Mouse (Mus musculus) kidney, postnatal 0 days (tissue): ENCODE measurements around the gene Olfr295. TPM values are rescaled to one million over a fixed set of nuclear protein-coding genes. Genes with fewer than 3 reads are reported as not detected.

Experiments used
- ATAC-seq: fragments of 200-750 bp; cut with Nextera tagmentation; replicated peaks from 2 replicates; pipeline ENCODE4 v1.8.0; 2017; ENCODE audit warnings: low read depth, moderate number of reproducible peaks, moderate TSS enrichment, moderate library complexity; ENCODE audit not compliant: low FRiP score
- DNase-seq: peaks from one replicate; pipeline ENCODE4 v3.0.0-alpha.2; 2016; ENCODE audit warnings: low spot score
- H3K27ac ChIP-seq: fragments of 300-500 bp; sonication (generic); 2 replicates; pipeline ENCODE4 v1.5.1; 2014; ENCODE audit warnings: mild to moderate bottlenecking
- H3K27me3 ChIP-seq: fragments of 300-500 bp; sonication (generic); 2 replicates; pipeline ENCODE4 v1.6.1; 2014; ENCODE audit warnings: low read length, mixed read lengths; ENCODE audit not compliant: insufficient read depth
- H3K36me3 ChIP-seq: fragments of 300-500 bp; sonication (generic); 2 replicates; pipeline ENCODE4 v1.6.1; 2014; ENCODE audit warnings: low read length, mixed read lengths; ENCODE audit not compliant: insufficient read depth
- H3K4me1 ChIP-seq: fragments of 300-500 bp; sonication (generic); replicated peaks from 2 replicates; pipeline ENCODE4 v1.6.1; 2014; ENCODE audit warnings: antibody characterized with exemption, low read length, mixed read lengths; ENCODE audit not compliant: insufficient read depth
- H3K4me2 ChIP-seq: fragments of 300-500 bp; sonication (generic); 2 replicates; pipeline ENCODE4 v1.6.1; 2014; ENCODE audit warnings: mild to moderate bottlenecking, low read length, moderate library complexity, mixed read lengths
- H3K4me3 ChIP-seq: fragments of 300-500 bp; sonication (generic); replicated peaks from 2 replicates; pipeline ENCODE4 v1.5.1; 2014; ENCODE audit warnings: low read depth, low read length
- H3K9ac ChIP-seq: fragments of 300-500 bp; sonication (generic); 2 replicates; pipeline ENCODE4 v1.6.1; 2014; ENCODE audit warnings: low read depth, low read length
- H3K9me3 ChIP-seq: fragments of 300-500 bp; sonication (generic); replicated peaks from 2 replicates; pipeline ENCODE4 v1.6.1; 2016; ENCODE audit warnings: low read length, inconsistent platforms, mixed read lengths
- CTCF ChIP-seq: IDR thresholded peaks from 2 replicates; pipeline ENCODE4 v1.5.1; 2016; ENCODE audit warnings: antibody characterized with exemption, low read depth, mild to moderate bottlenecking, moderate library complexity
- WGBS: fragments of 180-500 bp; shearing (Covaris S2); extraction: QIAGEN DNeasy Blood & Tissue Kit; methylation state at CpG from one replicate; pipeline ENCODE4 v1.1.7; 2014; 5-methylcytosine and 5-hydroxymethylcytosine counted together
- polyA plus RNA-seq: library from polyadenylated mRNA; unstranded; fragments of >200 nt; fragmentation: Nextera tagmentation; extraction: Ambion mirVana; gene quantifications from 2 replicates; pipeline ENCODE4 v1.2.1, GENCODE M21; 2015

Olfr295 gene
- polyA plus RNA-seq: not detected in 2 replicates

DNA sequence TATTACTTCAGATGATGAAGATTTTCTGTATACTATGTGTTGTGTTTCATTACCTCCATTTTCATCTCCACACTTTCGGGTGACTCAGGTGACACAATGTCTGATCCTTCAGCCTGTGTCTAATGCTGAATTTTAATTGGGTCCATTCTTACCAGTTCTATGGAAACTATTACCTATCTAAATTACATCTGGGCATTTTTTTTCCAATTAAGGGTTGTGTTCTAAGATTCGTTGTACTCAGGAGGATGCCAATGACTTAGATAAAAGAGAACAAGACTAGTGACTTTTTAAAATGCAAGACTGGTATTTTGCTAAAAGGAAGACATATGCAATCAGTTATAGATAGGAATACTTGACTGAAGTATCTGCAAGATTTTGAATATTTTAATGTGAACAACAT is at the start of gene Olfr295:
Gene Olfr295 (plus strand): TSS at position 301 of the 400 bp plus-strand sequence.
- no peaks in the 10 kb centered on the region for H3K4me1 ChIP-seq
- DNase-seq: no peak
- no peak for ATAC-seq
- no peaks in the 10 kb centered on the region for H3K27me3 ChIP-seq
- H3K4me2 ChIP-seq: no peak within 1 kb of the TSS
- no peak within 1 kb of the TSS for H3K27ac ChIP-seq
- TF ChIP-seq CTCF: no peak
- 84% methylated on average over 2 of the region's 2 CpGs for WGBS
- H3K9ac ChIP-seq: no peak within 1 kb of the TSS
- H3K36me3 ChIP-seq: no peaks in the 10 kb centered on the region
- H3K4me3 ChIP-seq: no peak within 1 kb of the TSS
- H3K9me3 ChIP-seq: no peaks in the 10 kb centered on the region

- no peak within 1 kb of the TSS for H3K9ac ChIP-seq
- ATAC-seq (no peak), DNase-seq (no peak)
- no peaks in the 10 kb centered on the region for H3K4me1 ChIP-seq
- TF ChIP-seq CTCF: no peak
- no peak within 1 kb of the TSS for H3K4me2 ChIP-seq
- no peaks in the 10 kb centered on the region for H3K36me3 ChIP-seq
- WGBS: 61% methylated on average over 2 of the region's 2 CpGs
- no peak within 1 kb of the TSS for H3K4me3 ChIP-seq
- H3K9me3 ChIP-seq: no peaks in the 10 kb centered on the region
- no peak within 1 kb of the TSS for H3K27ac ChIP-seq
- no peaks in the 10 kb centered on the region for H3K27me3 ChIP-seq
Measured at GRCm38 (mm10) chr7:86616543-86616942, 32.9 kb downstream of the Olfr295 start, which contains the start of gene Olfr294. Gene Olfr294, minus strand, starts transcription at chr7:86616643.

Other genes starting within 250 kb of the Olfr295 start
- gene Olfr307, start 246.3 kb upstream of the Olfr295 start, polyA plus RNA-seq: not detected in 2 replicates
- not detected in 2 replicates for gene Olfr305, start 216.9 kb upstream of the Olfr295 start, polyA plus RNA-seq
- gene Olfr304, start 197.2 kb upstream of the Olfr295 start, polyA plus RNA-seq: not detected in 2 replicates
- gene Olfr303, start 186.1 kb upstream of the Olfr295 start, polyA plus RNA-seq: not detected in 2 replicates
- not detected in 2 replicates for gene Olfr301, start 180.0 kb upstream of the Olfr295 start, polyA plus RNA-seq
- not detected in 2 replicates for gene Olfr299, start 123.9 kb upstream of the Olfr295 start, polyA plus RNA-seq
- gene Olfr298, start 91.4 kb upstream of the Olfr295 start, polyA plus RNA-seq: not detected in 2 replicates
- gene Olfr297, start 63.9 kb upstream of the Olfr295 start, polyA plus RNA-seq: not detected in 2 replicates
- gene Olfr294, start 32.8 kb downstream of the Olfr295 start, polyA plus RNA-seq: not detected in 2 replicates
- gene Olfr293, start 65.2 kb downstream of the Olfr295 start, polyA plus RNA-seq: not detected in 2 replicates
- gene Olfr292, start 104.5 kb downstream of the Olfr295 start, polyA plus RNA-seq: not detected in 2 replicates
- gene Folh1, start 192.1 kb downstream of the Olfr295 start, polyA plus RNA-seq: 0.33 and 0.68 TPM in 2 replicates
- gene Vmn2r77, start 211.2 kb downstream of the Olfr295 start, polyA plus RNA-seq: not detected in 2 replicates